Mouse (Mus musculus) hindbrain, postnatal 0 days (tissue): ENCODE measurements around the gene Rpusd2. TPM values are rescaled to one million over a fixed set of nuclear protein-coding genes. Genes with fewer than 3 reads are reported as not detected.

ENCODE experiments used
- ATAC-seq: fragments of 200-750 bp; cut with Nextera tagmentation; 2 replicates; pipeline ENCODE4 v1.8.0; 2017; ENCODE audit warnings: mild to moderate bottlenecking, moderate TSS enrichment, moderate library complexity
- DNase-seq: peaks from one replicate; pipeline ENCODE4 v3.0.0-alpha.2; 2015; ENCODE audit warnings: low spot score
- H3K27ac ChIP-seq: fragments of 300-500 bp; sonication (generic); 2 replicates; pipeline ENCODE4 v1.5.1; 2014; ENCODE audit warnings: mild to moderate bottlenecking
- H3K27me3 ChIP-seq: fragments of 300-500 bp; sonication (generic); 2 replicates; pipeline ENCODE4 v1.6.1; 2014; ENCODE audit warnings: low read length, mixed read lengths; ENCODE audit not compliant: insufficient read depth
- H3K36me3 ChIP-seq: fragments of 300-500 bp; sonication (generic); 2 replicates; pipeline ENCODE4 v1.6.1; 2014; ENCODE audit warnings: low read length, mixed read lengths; ENCODE audit not compliant: insufficient read depth
- H3K4me1 ChIP-seq: fragments of 300-500 bp; sonication (generic); 2 replicates; pipeline ENCODE4 v1.6.1; 2014; ENCODE audit warnings: antibody characterized with exemption, low read length, mixed read lengths; ENCODE audit not compliant: insufficient read depth
- H3K4me2 ChIP-seq: fragments of 300-500 bp; sonication (generic); 2 replicates; pipeline ENCODE4 v1.6.1; 2014; ENCODE audit warnings: low read depth, mild to moderate bottlenecking, low read length, moderate library complexity, mixed read lengths
- H3K4me3 ChIP-seq: fragments of 300-500 bp; sonication (generic); 2 replicates; pipeline ENCODE4 v1.5.1; 2014; ENCODE audit warnings: low read length
- H3K9ac ChIP-seq: fragments of 300-500 bp; sonication (generic); replicated peaks from 2 replicates; pipeline ENCODE4 v1.6.1; 2014; ENCODE audit warnings: mild to moderate bottlenecking, low read length, moderate library complexity, mixed read lengths
- H3K9me3 ChIP-seq: fragments of 300-500 bp; sonication (generic); 2 replicates; pipeline ENCODE4 v1.6.1; 2016; ENCODE audit warnings: low read length, mixed read lengths
- CTCF ChIP-seq: IDR thresholded peaks from 2 replicates; pipeline ENCODE4 v1.5.1; 2016; ENCODE audit warnings: antibody characterized with exemption, control low read depth, low read depth
- WGBS: fragments of 180-500 bp; shearing (Covaris S2); extraction: QIAGEN DNeasy Blood & Tissue Kit; methylation state at CpG from one replicate; pipeline ENCODE4 v1.1.7; 2014; 5-methylcytosine and 5-hydroxymethylcytosine counted together
- polyA plus RNA-seq: library from polyadenylated mRNA; unstranded; fragments of >200 nt; fragmentation: Nextera tagmentation; extraction: Ambion mirVana; gene quantifications from 2 replicates; pipeline ENCODE4 v1.2.1, GENCODE M21; 2015
- total RNA-seq: library from RNA; depleted of rRNA; stranded (reverse); fragments of >200 nt; gene quantifications from 2 replicates; pipeline ENCODE4 v1.2.3, GENCODE M21; 2014

The Rpusd2 gene
- total and polyA plus RNA-seq, 2 experiments from 2014 or later = 3.3 to 10.4 TPM

GRCm38 (mm10) chr2:119018391-119019122 lies 16.0 kb upstream of the Rpusd2 start:
- H3K9me3 ChIP-seq = no peaks in the 10 kb centered on the region
- ATAC-seq (peak; percentile 65), DNase-seq (peak; percentile 36)
- peak overlapping the region; percentile 41; the same call in 1 of the 2 replicates for H3K27ac ChIP-seq
- H3K36me3 ChIP-seq = peaks cover 23% of the 10 kb centered on the region
- no peak overlapping the region for H3K4me3 ChIP-seq
- H3K9ac ChIP-seq = no peak overlapping the region
- H3K4me2 ChIP-seq = 0 out of 2 replicates have a peak overlapping the region, but pooled peaks have one; percentile 21
- 43% methylated on average over 22 of the region's 22 CpGs for WGBS
- TF ChIP-seq CTCF = no peak
- no peaks in the 10 kb centered on the region for H3K4me1 ChIP-seq
- no peaks in the 10 kb centered on the region for H3K27me3 ChIP-seq

GRCm38 (mm10) chr2:119019131-119019530 lies 15.5 kb upstream of the Rpusd2 start:
- H3K27ac ChIP-seq = peak overlapping the region; percentile 41; the same call in 1 of the 2 replicates
- H3K36me3 ChIP-seq = peaks cover 23% of the 10 kb centered on the region
- peak; percentile 75 for ATAC-seq
- H3K4me2 ChIP-seq = 0 out of 2 replicates have a peak overlapping the region, but pooled peaks have one; percentile 21
- WGBS = 12% methylated on average over 5 of the region's 5 CpGs
- no peak overlapping the region for H3K4me3 ChIP-seq
- no peaks in the 10 kb centered on the region for H3K27me3 ChIP-seq
- TF ChIP-seq CTCF = peak; percentile 51
- H3K9me3 ChIP-seq = no peaks in the 10 kb centered on the region
- no peaks in the 10 kb centered on the region for H3K4me1 ChIP-seq
- H3K9ac ChIP-seq = no peak overlapping the region
- DNase-seq = peak; percentile 67

GRCm38 (mm10) chr2:119019538-119019937 lies 15.1 kb upstream of the Rpusd2 start:
- H3K9me3 ChIP-seq = no peaks in the 10 kb centered on the region
- ATAC-seq (peak; percentile 30; the same call in 1 of the 2 replicates), DNase-seq (peak; percentile 42)
- H3K4me1 ChIP-seq = no peaks in the 10 kb centered on the region
- no peak overlapping the region for H3K4me3 ChIP-seq
- H3K36me3 ChIP-seq = peaks cover 23% of the 10 kb centered on the region
- H3K4me2 ChIP-seq = no peak overlapping the region
- no peak overlapping the region for H3K27ac ChIP-seq
- TF ChIP-seq CTCF = no peak
- 32% methylated on average over 4 of the region's 4 CpGs for WGBS
- no peak overlapping the region for H3K9ac ChIP-seq
- no peaks in the 10 kb centered on the region for H3K27me3 ChIP-seq

- peaks cover 23% of the 10 kb centered on the region for H3K36me3 ChIP-seq
- H3K9ac ChIP-seq = no peak overlapping the region
- DNase-seq = no peak
- no peak for ATAC-seq
- 95% methylated on average over 6 of the region's 6 CpGs for WGBS
- H3K4me3 ChIP-seq = no peak overlapping the region
- H3K27ac ChIP-seq = no peak overlapping the region
- no peak overlapping the region for H3K4me2 ChIP-seq
- TF ChIP-seq CTCF = no peak
- no peaks in the 10 kb centered on the region for H3K4me1 ChIP-seq
- no peaks in the 10 kb centered on the region for H3K9me3 ChIP-seq
- H3K27me3 ChIP-seq = no peaks in the 10 kb centered on the region
Observed at GRCm38 (mm10) chr2:119023154-119023660, 11.4 kb upstream of the Rpusd2 start.

GRCm38 (mm10) chr2:119024536-119025238 lies 9.9 kb upstream of the Rpusd2 start:
- DNase-seq = no peak
- Histone ChIP-seq H3K9ac (no peak overlapping the region), H3K4me3 (no peak overlapping the region), H3K4me2 (no peak overlapping the region), H3K36me3 (peaks cover 23% of the 10 kb centered on the region), H3K27ac (no peak overlapping the region), H3K9me3 (no peaks in the 10 kb centered on the region), H3K27me3 (no peaks in the 10 kb centered on the region), H3K4me1 (peaks cover 4% of the 10 kb centered on the region)
- WGBS = 72% methylated on average over 9 of the region's 9 CpGs
- TF ChIP-seq CTCF = peak; percentile 61
- ATAC-seq = no peak

GRCm38 (mm10) chr2:119025239-119025616 lies 9.4 kb upstream of the Rpusd2 start:
- TF ChIP-seq CTCF = no peak
- DNase-seq (no peak), ATAC-seq (no peak)
- 74% methylated on average over 4 of the region's 4 CpGs for WGBS
- peaks cover 23% of the 10 kb centered on the region for H3K36me3 ChIP-seq
- no peak overlapping the region for H3K4me3 ChIP-seq
- no peak overlapping the region for H3K4me2 ChIP-seq
- H3K27me3 ChIP-seq = no peaks in the 10 kb centered on the region
- H3K27ac ChIP-seq = no peak overlapping the region
- H3K9me3 ChIP-seq = no peaks in the 10 kb centered on the region
- H3K9ac ChIP-seq = no peak overlapping the region
- peaks cover 4% of the 10 kb centered on the region for H3K4me1 ChIP-seq
